Mouse (Mus musculus) spleen, adult 18-20 months (tissue): Measurements from ENCODE around the gene Olfr554.
"Not testable (repeated sequence)": the region's sequence is repeated elsewhere in the genome, so short reads cannot be mapped to it uniquely, and the experiment has no call there.

Experiments used
- DNase-seq, 2 experiments: peaks; one replicate each; pipeline ENCODE4 v3.0.0; 2022; ENCODE audit warnings: mixed read lengths in 2 of 2

Olfr554 gene

DNA sequence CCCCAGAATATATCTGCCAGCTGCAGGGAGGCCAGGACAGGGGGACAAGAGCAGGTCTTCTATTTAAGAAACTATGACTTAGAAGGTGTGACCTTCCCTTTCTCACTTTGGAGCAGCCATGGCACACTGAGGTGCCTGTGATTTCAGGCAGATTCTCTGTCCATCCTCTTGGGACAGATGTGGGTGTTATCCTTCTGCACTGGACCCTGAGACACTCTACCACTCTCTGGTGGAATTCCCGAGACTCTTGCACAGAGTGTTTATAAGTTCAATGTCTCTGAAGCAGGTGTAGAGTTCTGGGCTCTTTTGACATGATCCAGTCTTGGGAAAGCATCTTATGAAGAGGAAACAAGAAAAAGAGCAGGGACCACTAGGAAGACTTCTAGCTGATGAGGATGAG, at the start of gene Olfr554:
Gene Olfr554 (plus strand): TSS at position 301 of the 400 bp plus-strand sequence.
- no peak for DNase-seq

DNA sequence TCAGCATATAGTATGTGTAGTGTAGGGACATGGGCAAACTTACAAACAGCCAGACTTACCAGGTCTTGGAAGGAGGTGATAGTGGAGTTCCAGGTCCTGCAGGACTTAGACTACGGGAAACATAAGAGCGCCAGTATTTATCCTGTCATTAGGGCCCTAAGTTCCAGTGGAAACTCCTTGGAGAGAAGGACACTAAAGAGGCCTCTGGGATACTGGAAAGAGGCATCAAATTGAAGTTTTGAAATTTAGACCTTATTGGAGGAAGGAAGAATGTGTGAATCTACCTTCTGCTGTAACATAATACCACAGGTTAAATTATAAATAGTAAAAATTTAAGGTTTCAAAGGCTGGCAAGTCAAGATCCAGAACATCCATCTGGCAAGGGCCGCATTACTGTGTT, 46.4 kb upstream of the Olfr554 start, which contains the start of gene Olfr551:
Gene Olfr551 (minus strand): TSS at position 101 of the 400 bp plus-strand sequence.
- DNase-seq: no peak

DNA sequence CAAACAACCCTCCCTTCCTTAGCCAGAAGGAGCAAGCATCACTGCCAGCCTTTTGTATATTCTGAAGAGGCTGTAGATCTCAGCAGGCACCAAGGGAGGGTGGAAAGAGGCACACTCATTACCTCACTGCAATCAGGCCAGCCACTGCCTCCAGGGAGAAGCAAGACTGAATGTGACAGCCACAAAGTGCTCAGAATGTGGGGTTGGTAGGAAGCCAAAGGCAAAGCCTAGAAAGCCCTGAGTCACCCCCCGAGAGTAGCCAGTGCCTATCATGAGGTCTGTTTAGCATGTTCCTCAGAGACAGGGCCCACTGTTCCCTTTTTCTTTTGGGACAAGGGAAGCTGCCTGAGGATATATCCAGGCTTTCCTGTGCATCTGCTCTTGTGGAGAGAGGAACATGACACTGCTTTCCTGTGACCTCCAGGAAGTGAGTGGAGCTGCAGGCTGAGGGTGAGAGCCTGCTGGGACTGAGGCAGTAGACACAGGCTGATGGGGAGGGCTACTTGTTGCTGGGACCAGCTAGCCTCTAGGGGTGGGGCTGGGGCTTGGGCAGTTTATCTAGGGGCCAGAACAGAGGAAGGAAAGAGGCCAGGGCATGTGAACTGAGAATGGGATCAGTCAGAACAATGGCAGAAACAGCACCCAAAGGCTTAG, 40.7 kb upstream of the Olfr554 start, which contains the start of gene Olfr552:
Gene Olfr552 (plus strand): TSS at position 393 of the 654 bp plus-strand sequence.
- DNase-seq: no peak

DNA sequence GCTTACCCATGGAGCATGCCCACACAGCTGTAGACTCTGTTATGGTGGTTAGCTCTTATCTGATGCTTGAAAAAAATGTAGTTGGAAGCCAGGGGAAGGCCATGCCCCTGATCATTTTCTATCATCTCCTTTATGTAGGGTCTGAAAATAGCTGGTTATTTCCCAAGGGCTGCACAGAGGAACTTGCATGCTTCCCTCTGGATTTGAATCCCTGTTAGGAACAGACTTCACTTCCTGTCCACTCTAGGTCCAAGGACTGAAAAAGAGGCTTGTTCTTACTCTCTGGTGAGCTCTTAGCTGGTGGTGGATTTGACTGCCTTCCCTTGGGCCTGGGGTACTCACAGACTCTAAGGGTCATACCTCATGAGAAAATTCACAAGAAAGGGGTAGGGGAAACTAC, 20.1 kb upstream of the Olfr554 start, which contains the start of gene Olfr553:
Gene Olfr553 (minus strand): TSS at position 101 of the 400 bp plus-strand sequence.
- no peak for DNase-seq

DNA sequence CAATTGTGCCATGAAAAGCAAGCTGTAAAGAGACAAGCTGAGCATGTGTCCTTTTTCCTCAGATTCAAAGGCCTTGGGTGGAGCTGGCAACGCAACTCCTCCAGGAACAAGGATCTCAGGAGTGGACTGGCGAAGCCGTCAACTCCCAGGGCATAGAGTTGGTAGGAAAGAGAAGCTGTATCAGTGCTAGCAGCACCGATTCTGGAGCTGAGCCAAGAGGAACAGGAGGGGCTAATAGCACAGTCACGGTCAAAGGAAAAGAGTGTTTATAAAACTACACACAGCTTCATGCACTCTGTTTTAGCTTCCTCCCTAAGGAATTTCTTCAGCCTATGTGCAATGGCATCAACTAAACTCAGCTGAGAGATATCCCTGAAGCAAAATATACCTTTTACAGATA, 18.6 kb upstream of the Olfr554 start:
- DNase-seq: no peak

DNA sequence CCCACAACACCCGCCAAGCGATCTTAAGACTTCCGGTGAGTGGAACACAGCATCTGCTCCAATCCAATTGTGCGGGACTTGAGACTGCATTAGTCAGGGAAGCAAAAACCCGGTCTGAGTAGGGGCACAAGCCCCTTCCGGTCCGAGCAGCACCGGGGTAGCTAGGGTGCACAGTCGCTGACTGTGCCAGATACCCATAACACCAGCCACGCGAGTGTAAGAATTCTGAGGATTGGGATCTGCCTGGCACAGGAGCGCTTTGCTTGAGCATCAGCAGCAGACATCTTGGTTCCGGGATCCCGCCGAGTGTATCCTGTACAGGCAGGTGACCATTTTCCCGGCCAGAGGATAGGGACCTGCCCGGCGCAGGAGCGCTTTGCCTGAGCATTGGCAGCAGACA, 17.9 kb upstream of the Olfr554 start:
- DNase-seq: not testable (repeated sequence)

DNA sequence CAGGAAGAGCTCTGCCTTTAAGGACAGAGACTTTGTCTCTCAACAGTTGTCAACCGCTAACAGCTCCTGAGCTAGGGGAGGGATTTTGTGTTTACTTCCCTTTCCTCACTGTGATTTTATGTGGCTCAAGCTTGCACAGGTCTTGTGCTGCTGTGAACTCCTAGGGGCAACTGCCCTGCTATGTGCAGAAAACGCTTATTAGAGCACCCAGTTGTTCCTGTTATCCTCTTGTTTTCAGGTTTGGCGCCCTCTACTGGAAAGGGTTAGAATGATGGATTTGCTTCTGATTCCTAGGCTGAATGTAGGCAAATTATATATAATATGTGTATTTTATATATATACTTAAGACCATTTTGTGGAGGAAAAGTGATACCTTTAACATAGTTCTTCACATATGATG, 1.6 kb upstream of the Olfr554 start:
- DNase-seq: peak in 1 of 2 experiments; percentile 44

DNA sequence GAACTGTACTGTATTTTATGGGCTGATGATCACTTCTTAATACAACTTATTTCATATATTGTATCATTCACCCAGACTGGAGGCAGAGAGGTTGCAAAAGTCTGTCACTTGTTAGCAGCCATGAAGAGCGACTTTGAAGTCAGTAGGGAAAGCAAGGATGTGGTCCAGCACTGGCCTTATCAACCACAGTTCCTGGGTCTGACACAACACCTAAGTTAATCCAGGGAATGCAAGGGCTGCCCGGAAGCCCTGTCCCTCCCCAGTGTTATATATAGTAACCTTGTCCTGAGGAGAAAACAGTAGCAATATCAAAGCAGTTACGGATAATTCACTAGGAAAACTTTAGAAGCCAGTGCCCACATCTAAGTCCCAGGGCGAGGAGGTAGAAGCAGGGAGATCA, 6.7 kb downstream of the Olfr554 start:
- DNase-seq: not testable (repeated sequence)

DNA sequence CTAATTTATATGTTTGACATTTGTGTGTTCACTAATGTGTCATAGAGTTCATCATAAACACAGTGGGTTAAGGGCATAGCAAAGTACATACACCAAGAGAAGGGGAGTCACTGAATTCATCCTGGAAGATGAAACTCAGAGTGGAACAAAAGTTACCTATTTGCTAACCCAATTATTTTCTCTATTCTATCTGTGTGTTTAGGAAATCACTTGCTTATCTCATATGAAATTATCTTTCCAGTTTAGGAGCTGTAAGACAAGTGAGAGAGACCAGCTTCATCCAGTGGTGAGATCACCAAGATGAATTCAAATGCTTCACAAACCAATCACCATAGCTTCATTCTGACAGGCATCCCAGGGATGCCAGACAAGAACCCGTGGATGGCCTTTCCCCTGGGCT, 20.3 kb downstream of the Olfr554 start, which contains the start of gene Olfr555:
Gene Olfr555 (plus strand): TSS at position 301 of the 400 bp plus-strand sequence.
- no peak for DNase-seq

DNA sequence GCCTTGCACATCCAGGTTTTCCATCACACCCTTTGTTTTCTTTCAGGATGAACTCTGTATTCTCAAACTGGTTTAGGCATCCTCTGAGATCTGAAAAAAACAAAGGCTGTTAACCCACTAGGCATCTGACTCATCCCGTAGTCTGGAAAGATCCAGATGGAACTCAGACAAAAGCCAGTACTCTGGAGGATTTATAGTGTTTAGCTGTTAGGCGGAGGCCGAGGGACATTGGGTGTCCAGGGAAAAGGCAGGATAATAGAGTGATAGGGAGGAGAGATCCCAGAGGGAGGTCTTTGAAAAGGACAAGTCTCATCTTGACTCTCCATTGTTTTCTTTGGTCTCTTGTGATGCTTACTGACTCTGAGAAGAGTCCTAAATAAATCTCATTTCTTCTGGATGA, 26.4 kb downstream of the Olfr554 start, which contains the start of gene Olfr556:
Gene Olfr556 (plus strand): TSS at position 301 of the 400 bp plus-strand sequence.
- DNase-seq: no peak

DNA sequence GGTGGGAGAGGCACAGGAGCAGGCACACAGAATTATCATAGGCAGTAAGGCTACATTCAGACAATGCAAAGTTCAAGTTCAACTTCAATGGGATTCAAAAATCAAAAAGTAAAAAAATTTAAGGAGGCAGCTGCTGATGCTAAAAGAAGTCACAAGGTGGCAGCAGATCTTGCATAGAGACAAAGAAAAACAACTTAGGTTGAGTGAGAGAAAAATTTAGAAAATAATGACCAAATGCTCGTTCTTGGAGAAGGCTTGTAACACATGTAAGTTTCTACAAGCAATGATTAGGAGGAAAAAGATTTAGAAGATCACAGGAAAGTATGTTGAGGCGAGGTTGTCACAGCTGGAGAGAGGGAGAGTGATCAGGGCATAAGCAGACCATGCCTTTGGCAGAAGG, 27.1 kb downstream of the Olfr554 start:
- DNase-seq: no peak

DNA sequence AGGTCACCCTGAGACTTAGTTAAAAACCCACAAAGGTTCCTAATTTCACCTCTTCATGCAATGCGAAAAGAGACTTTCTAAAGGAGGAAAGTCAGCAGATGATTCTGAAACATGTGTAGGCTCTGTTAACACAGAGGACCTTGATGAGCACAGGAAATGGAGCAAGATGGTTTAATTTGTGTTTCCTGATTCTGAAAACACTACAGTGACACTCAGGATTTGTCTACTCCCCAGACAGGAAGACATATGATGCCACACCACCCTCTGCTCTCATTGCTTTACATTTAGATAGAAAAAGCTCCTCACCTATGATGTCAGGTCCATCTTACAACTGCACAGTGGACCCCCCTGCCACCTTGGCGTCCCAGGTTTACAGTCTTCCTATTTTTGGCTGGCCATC, 38.0 kb downstream of the Olfr554 start:
- DNase-seq: no peak

DNA sequence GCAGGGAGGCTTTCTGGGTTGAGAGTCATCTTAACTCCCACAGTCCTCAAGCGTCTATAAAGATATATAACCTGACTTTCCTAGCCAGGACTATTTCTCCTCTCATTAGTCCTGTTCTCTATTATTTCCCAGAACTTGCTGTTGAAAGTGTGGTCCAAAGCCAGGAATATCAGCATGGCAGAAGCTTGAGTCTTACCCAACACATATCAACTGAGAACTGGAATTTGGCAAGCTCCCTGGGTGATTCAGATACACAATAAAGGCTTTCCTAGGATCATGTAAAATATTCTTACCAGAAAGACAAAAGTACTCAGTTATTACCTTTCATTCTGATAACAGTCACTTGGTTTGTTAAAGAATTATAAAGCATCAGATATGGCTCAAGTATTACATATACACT, 43.7 kb downstream of the Olfr554 start:
- DNase-seq: no peak

DNA sequence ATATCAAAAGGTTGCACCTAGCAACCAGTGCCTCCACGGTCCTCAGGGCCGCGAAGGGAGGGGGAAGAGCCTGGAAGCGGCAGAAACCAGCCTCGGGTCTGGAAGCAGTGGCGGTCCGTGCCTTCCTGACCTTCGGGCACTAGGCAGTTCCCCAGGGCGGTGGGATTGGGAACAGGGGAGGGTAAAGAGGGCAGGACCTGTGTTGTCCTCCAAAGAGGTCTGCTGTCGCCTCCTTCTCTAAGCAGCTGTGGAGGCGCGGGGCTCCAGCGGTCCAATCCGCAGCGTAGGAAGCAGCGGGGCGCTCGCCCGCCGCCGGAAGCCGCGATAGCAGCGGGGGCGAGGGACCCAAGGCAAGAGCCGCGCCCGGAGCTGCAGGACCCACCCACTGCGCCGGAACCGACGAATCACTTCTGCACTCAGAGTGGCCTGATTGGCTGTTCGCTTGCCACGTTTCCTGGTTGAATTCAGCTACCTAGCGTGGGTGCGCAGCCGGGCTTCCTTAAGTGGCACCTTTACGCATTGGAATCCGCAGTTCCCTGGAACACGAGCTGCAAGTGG, 48.8 kb downstream of the Olfr554 start, which contains the start of gene Trim68:
Gene Trim68 (minus strand): TSS at position 384 of the 558 bp plus-strand sequence.
- DNase-seq: peak; percentile 82 to 85
